Mouse (Mus musculus): ENCODE measurements around the gene Smurf1.

Gene Smurf1

GRCm38 (mm10) chr5:144965639-144966351 lies at the start of gene Smurf1:
TSS of gene Smurf1 (minus strand) at chr5:144965847.
- DNase-seq (ENCODE audit: low read depth, low spot score) = peak; percentile 71

- no peak for DNase-seq (ENCODE audit: low read depth, low spot score)
Observed at GRCm38 (mm10) chr5:145014278-145014677, 48.6 kb upstream of the Smurf1 start.

GRCm38 (mm10) chr5:145008878-145009659 lies 43.4 kb upstream of the Smurf1 start:
- no peak for DNase-seq (ENCODE audit: low read depth, low spot score)

GRCm38 (mm10) chr5:145005596-145005995 lies 39.9 kb upstream of the Smurf1 start:
- DNase-seq (ENCODE audit: low read depth, low spot score) = no peak

GRCm38 (mm10) chr5:145004495-145004894 lies 38.8 kb upstream of the Smurf1 start:
- DNase-seq (ENCODE audit: low read depth, low spot score) = no peak

- no peak for DNase-seq (ENCODE audit: low read depth, low spot score)
Observed at GRCm38 (mm10) chr5:145003362-145003761, 37.7 kb upstream of the Smurf1 start.

GRCm38 (mm10) chr5:144998491-144998890 lies 32.8 kb upstream of the Smurf1 start:
- DNase-seq (ENCODE audit: low read depth, low spot score) = no peak

- DNase-seq (ENCODE audit: low read depth, low spot score) = no peak
Observed at GRCm38 (mm10) chr5:144990481-144990880, 24.8 kb upstream of the Smurf1 start.

GRCm38 (mm10) chr5:144990051-144990450 lies 24.4 kb upstream of the Smurf1 start:
- DNase-seq (ENCODE audit: low read depth, low spot score) = no peak

GRCm38 (mm10) chr5:144989061-144989405 lies 23.4 kb upstream of the Smurf1 start:
- DNase-seq (ENCODE audit: low read depth, low spot score) = no peak

GRCm38 (mm10) chr5:144988340-144989060 lies 22.9 kb upstream of the Smurf1 start:
- peak; percentile 62 for DNase-seq (ENCODE audit: low read depth, low spot score)

GRCm38 (mm10) chr5:144987561-144987960 lies 21.9 kb upstream of the Smurf1 start:
- no peak for DNase-seq (ENCODE audit: low read depth, low spot score)

- DNase-seq (ENCODE audit: low read depth, low spot score) = no peak
Observed at GRCm38 (mm10) chr5:144984839-144985238, 19.2 kb upstream of the Smurf1 start.

- DNase-seq (ENCODE audit: low read depth, low spot score) = no peak
Observed at GRCm38 (mm10) chr5:144983227-144983626, 17.6 kb upstream of the Smurf1 start.

- DNase-seq (ENCODE audit: low read depth, low spot score) = no peak
Observed at GRCm38 (mm10) chr5:144979110-144979509, 13.5 kb upstream of the Smurf1 start.

- DNase-seq (ENCODE audit: low read depth, low spot score) = no peak
Observed at GRCm38 (mm10) chr5:144978533-144979107, 13.0 kb upstream of the Smurf1 start.

- no peak for DNase-seq (ENCODE audit: low read depth, low spot score)
Observed at GRCm38 (mm10) chr5:144971266-144971665, 5.6 kb upstream of the Smurf1 start.

- peak; percentile 67 for DNase-seq (ENCODE audit: low read depth, low spot score)
Observed at GRCm38 (mm10) chr5:144964872-144965638, 592 bp downstream of the Smurf1 start.

- no peak for DNase-seq (ENCODE audit: low read depth, low spot score)
Observed at GRCm38 (mm10) chr5:144964465-144964864, 1.2 kb downstream of the Smurf1 start.

- DNase-seq (ENCODE audit: low read depth, low spot score) = peak; percentile 82
Observed at GRCm38 (mm10) chr5:144963817-144964261, 1.8 kb downstream of the Smurf1 start.

- no peak for DNase-seq (ENCODE audit: low read depth, low spot score)
Observed at GRCm38 (mm10) chr5:144963401-144963800, 2.2 kb downstream of the Smurf1 start.
